Mouse (Mus musculus): Measurements from ENCODE around the gene Cdk9.

DNA sequence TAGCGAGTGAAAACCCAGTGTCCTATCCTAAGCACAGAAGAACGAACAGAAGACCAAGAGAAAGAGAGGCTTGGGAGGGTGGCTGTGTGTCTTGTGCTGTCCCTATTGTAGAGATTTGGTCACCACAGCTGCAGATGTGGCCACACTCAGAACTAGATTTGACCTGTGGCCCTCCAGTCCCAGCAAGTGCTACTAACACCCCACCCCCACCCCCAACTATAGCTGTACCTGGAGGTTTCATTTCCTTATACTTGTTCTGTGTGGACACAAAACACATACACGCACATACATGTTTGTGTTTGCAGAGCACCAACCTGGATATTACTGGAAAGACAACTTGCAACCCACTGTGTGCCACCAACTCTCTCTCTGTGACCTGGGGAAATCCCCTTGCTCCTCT is 7.2 kb upstream of the Cdk9 start:
- TF ChIP-seq POLR2A (IDR thresholded peaks at IDR 0.05; ENCODE audit: control insufficient read depth in 1 of 2, insufficient read depth in 1 of 2, low read depth in 1 of 2, low read length in 2 of 2, poor library complexity in 1 of 2) (no peak), GATA1 (IDR thresholded peaks at IDR 0.05; ENCODE audit: low read depth, low read length) (no peak), POLR2AphosphoS5 (IDR thresholded peaks at IDR 0.05; ENCODE audit: borderline replicate concordance, low read depth, low read length) (no peak), USF2 (IDR thresholded peaks at IDR 0.05; ENCODE audit: borderline replicate concordance in 1 of 2, insufficient read depth in 1 of 2, low read depth in 1 of 2, low read length in 2 of 2) (no peak), USF1 (IDR thresholded peaks at IDR 0.05; ENCODE audit: low read depth, low read length) (no peak), EP300 (IDR thresholded peaks at IDR 0.05; ENCODE audit: low read depth in 1 of 2, low read length in 2 of 2) (no peak), ZNF384 (IDR thresholded peaks at IDR 0.05; ENCODE audit: low read depth, low read length) (no peak), MYC (IDR thresholded peaks at IDR 0.05; ENCODE audit: low read depth, low read length) (no peak), GABPA (IDR thresholded peaks at IDR 0.05; ENCODE audit: low read depth, low read length) (no peak)
